ENCODE assay signal across 11 mouse cellular contexts in the genomic region with DNA sequence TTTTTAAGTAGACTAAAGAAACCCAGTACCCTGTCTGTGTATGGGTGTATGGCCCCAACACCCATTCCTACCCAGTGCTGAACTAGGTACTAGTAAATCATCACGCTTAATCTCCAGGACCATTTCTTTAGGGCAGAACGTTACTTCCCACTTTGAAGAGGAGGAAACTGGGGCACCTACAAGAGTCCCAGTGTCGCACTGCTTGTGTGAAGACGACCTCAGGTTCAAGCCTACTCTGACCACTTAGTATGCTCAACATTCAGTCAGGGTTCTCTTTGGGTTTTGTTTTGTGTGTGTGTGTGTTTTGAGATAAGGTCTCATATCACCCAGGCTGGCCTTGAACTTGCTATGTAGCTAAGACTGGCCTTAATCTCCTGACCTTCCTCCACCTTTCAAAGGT. TPM values are rescaled to one million over a fixed set of nuclear protein-coding genes. Genes with fewer than 3 reads are reported as not detected.
DNase-seq lines count a peak whose midpoint lies in the region; ATAC-seq and TF ChIP-seq lines count a peak whose summit lies in the region.
"Had no signal": no experiment of that assay in that cellular context is flagged by ENCODE, and none has a peak within 500 bp of the region (broad histone marks: within the 10 kb centered on the region; RNA-seq: fewer than 3 reads in every experiment).

No protein-coding gene starts in this region.

- intact Hi-C loops in heart, postnatal 36 days (cut with DNase I): no loop called here

- H3K4me3 ChIP-seq in bone marrow, adult 2 months (replicated peaks; ENCODE audit: control insufficient read depth, low read depth, low read length): peak overlapping the region; percentile 25
- no peak overlapping the region for H3K4me3 ChIP-seq in hindbrain, embryonic 16.5 days (ENCODE audit: low read length)
- peak overlapping the region; percentile 78 for H3K4me3 ChIP-seq in midbrain, embryonic 14.5 days (replicated peaks; ENCODE audit: low read depth, low read length)
- H3K4me3 ChIP-seq: megakaryocyte, embryonic 14.5 days had no signal

- H3K36me3 ChIP-seq in hindbrain, embryonic 16.5 days (ENCODE audit: control insufficient read depth, insufficient read depth, low read length): peaks cover 2% of the 10 kb centered on the region
- peaks cover 11% of the 10 kb centered on the region for H3K36me3 ChIP-seq in midbrain, embryonic 14.5 days (ENCODE audit: control insufficient read depth, insufficient read depth, low read length)

- no peaks in the 10 kb centered on the region for H3K9me3 ChIP-seq in hindbrain, embryonic 16.5 days (ENCODE audit: control insufficient read depth, low read length)
- H3K9me3 ChIP-seq in midbrain, embryonic 14.5 days (ENCODE audit: control insufficient read depth, low read length): no peaks in the 10 kb centered on the region
- H3K9me3 ChIP-seq: megakaryocyte, embryonic 14.5 days had no signal

- TF ChIP-seq CTCF in bone marrow, adult 2 months (IDR thresholded peaks at IDR 0.05; ENCODE audit: control insufficient read depth, insufficient read depth, low read length): no peak

- peak overlapping the region; percentile 90 for H3K4me2 ChIP-seq in hindbrain, embryonic 16.5 days (ENCODE audit: low read length)
- peak overlapping the region; percentile 69 for H3K4me2 ChIP-seq in midbrain, embryonic 14.5 days (ENCODE audit: low read length)

- 19% methylated on average over 4 of the region's 4 CpGs for WGBS in bone marrow, adult 2 months
- WGBS in hindbrain, embryonic 16.5 days: 88% methylated on average over 4 of the region's 4 CpGs
- WGBS in midbrain, embryonic 14.5 days: 84% methylated on average over 4 of the region's 4 CpGs

- DNase-seq in heart, adult 11 months: peak; percentile 80
- DNase-seq in heart, postnatal 36 days: no peak
- DNase-seq in midbrain, embryonic 14.5 days: no peak
- no peak for DNase-seq in left cerebral cortex, adult 9 months (ENCODE audit: low spot score in 2 of 2)
- no peak for DNase-seq in ovary, postnatal 14 days (ENCODE audit: low spot score)
- DNase-seq: cerebellum, postnatal 25 days; gastrocnemius, postnatal 25 days had no signal

- ATAC-seq in hindbrain, embryonic 16.5 days: no peak
- no peak for ATAC-seq in midbrain, embryonic 14.5 days (ENCODE audit: low FRiP score, low TSS enrichment)
- no peak for ATAC-seq in cerebellum, adult (ENCODE audit: insufficient number of reproducible peaks, low FRiP score, low TSS enrichment)

- no peak overlapping the region for H3K9ac ChIP-seq in hindbrain, embryonic 16.5 days (ENCODE audit: low read depth, low read length)
- H3K9ac ChIP-seq in midbrain, embryonic 14.5 days (replicated peaks; ENCODE audit: low read length): no peak overlapping the region

- H3K4me1 ChIP-seq in bone marrow, adult 2 months (ENCODE audit: control insufficient read depth, insufficient read depth, low read length): peaks cover 5% of the 10 kb centered on the region; the same call in 1 of the 2 replicates
- H3K4me1 ChIP-seq in hindbrain, embryonic 16.5 days (ENCODE audit: control insufficient read depth, insufficient read depth, low read depth, low read length): peaks cover 30% of the 10 kb centered on the region
- peaks cover 38% of the 10 kb centered on the region for H3K4me1 ChIP-seq in midbrain, embryonic 14.5 days (ENCODE audit: control insufficient read depth, insufficient read depth, low read length)

- no peak for TF ChIP-seq POLR2A in bone marrow, adult 2 months (IDR thresholded peaks at IDR 0.05; ENCODE audit: borderline replicate concordance, control insufficient read depth, low read depth, low read length)

- peak overlapping the region; percentile 59 for H3K27ac ChIP-seq in bone marrow, adult 2 months (ENCODE audit: control insufficient read depth, insufficient read depth, low read depth, low read length, poor library complexity)
- no peak overlapping the region for H3K27ac ChIP-seq in hindbrain, embryonic 16.5 days (ENCODE audit: low read depth, low read length)
- H3K27ac ChIP-seq in midbrain, embryonic 14.5 days (replicated peaks; ENCODE audit: low read depth, low read length): no peak overlapping the region

- no peaks in the 10 kb centered on the region for H3K27me3 ChIP-seq in hindbrain, embryonic 16.5 days (replicated peaks; ENCODE audit: control insufficient read depth, insufficient read depth, low read length)
- no peaks in the 10 kb centered on the region for H3K27me3 ChIP-seq in midbrain, embryonic 14.5 days (ENCODE audit: control insufficient read depth, insufficient read depth, low read length)

RNA-seq across cellular contexts. Expression of a gene that starts 2.8 kb away (rescaled TPM):
- total RNA-seq in heart, postnatal 36 days (2021): 1 to 10 TPM; 6.2 to 7.0 TPM
- 68.4 and 138 TPM in 2 replicates for polyA plus RNA-seq in bone marrow, adult 2 months (2011; ENCODE audit: insufficient read depth, insufficient read length, low replicate concordance, missing spikeins)
- polyA plus RNA-seq in hindbrain, embryonic 16.5 days (2015; fragmentation: Nextera tagmentation; extraction: Ambion mirVana): 9.0 and 10.9 TPM in 2 replicates
- 14.0 and 16.7 TPM in 2 replicates for polyA plus RNA-seq in midbrain, embryonic 14.5 days (2014; fragmentation: Nextera tagmentation; extraction: Ambion mirVana)

RNA-seq across cellular contexts. Expression of a gene that starts 57.5 kb away (rescaled TPM):
- total RNA-seq in heart, postnatal 36 days (2021): 10 to 100 TPM; 21.7 to 26.6 TPM
- polyA plus RNA-seq in bone marrow, adult 2 months (2011; ENCODE audit: insufficient read depth, insufficient read length, low replicate concordance, missing spikeins): 30.2 and 45.0 TPM in 2 replicates
- polyA plus RNA-seq in hindbrain, embryonic 16.5 days (2015; fragmentation: Nextera tagmentation; extraction: Ambion mirVana): 18.9 and 20.2 TPM in 2 replicates
- polyA plus RNA-seq in midbrain, embryonic 14.5 days (2014; fragmentation: Nextera tagmentation; extraction: Ambion mirVana): 27.0 and 33.0 TPM in 2 replicates
